Mouse (Mus musculus) midbrain, embryonic 12.5 days (tissue): ENCODE data around the gene Sh3bp5. TPM values are rescaled to one million over a fixed set of nuclear protein-coding genes. Genes with fewer than 3 reads are reported as not detected.
"Not testable (repeated sequence)": the region's sequence is repeated elsewhere in the genome, so short reads cannot be mapped to it uniquely, and the experiment has no call there.

Experiments
- ATAC-seq: fragments of 200-750 bp; cut with Nextera tagmentation; 2 replicates; pipeline ENCODE4 v1.8.0; 2017; ENCODE audit warnings: low read depth, moderate TSS enrichment, moderate library complexity; ENCODE audit not compliant: low FRiP score
- H3K27ac ChIP-seq: fragments of 300-500 bp; sonication (generic); replicated peaks from 2 replicates; pipeline ENCODE4 v1.5.1; 2016; ENCODE audit warnings: mild to moderate bottlenecking
- H3K27me3 ChIP-seq: fragments of 300-500 bp; sonication (generic); 2 replicates; pipeline ENCODE4 v1.6.1; 2016; ENCODE audit warnings: mild to moderate bottlenecking
- H3K36me3 ChIP-seq: fragments of 300-500 bp; sonication (generic); 2 replicates; pipeline ENCODE4 v1.6.1; 2016
- H3K4me1 ChIP-seq: fragments of 300-500 bp; sonication (generic); 2 replicates; pipeline ENCODE4 v1.6.1; 2016
- H3K4me2 ChIP-seq: fragments of 300-500 bp; sonication (generic); replicated peaks from 2 replicates; pipeline ENCODE4 v1.6.1; 2016; ENCODE audit warnings: mild to moderate bottlenecking, moderate library complexity
- H3K4me3 ChIP-seq: fragments of 300-500 bp; sonication (generic); 2 replicates; pipeline ENCODE4 v1.5.1; 2016; ENCODE audit warnings: mild to moderate bottlenecking
- H3K9ac ChIP-seq: fragments of 300-500 bp; sonication (generic); replicated peaks from 2 replicates; pipeline ENCODE4 v1.6.1; 2016; ENCODE audit warnings: mild to moderate bottlenecking, moderate library complexity
- H3K9me3 ChIP-seq: fragments of 300-500 bp; sonication (generic); 2 replicates; pipeline ENCODE4 v1.6.1; 2016; ENCODE audit warnings: mild to moderate bottlenecking
- WGBS: fragments of 180-500 bp; shearing (Covaris S2); methylation state at CpG from one replicate; pipeline ENCODE4 v1.1.7; 2016; 5-methylcytosine and 5-hydroxymethylcytosine counted together
- polyA plus RNA-seq: library from polyadenylated mRNA; unstranded; fragments of >200 nt; fragmentation: Nextera tagmentation; extraction: Ambion mirVana; gene quantifications from 2 replicates; pipeline ENCODE4 v1.2.1, GENCODE M21; 2016

Gene Sh3bp5
- 43.3 and 46.8 TPM in 2 replicates for polyA plus RNA-seq

- peak; percentile 97 for ATAC-seq
- H3K27ac ChIP-seq = peak within 1 kb of the TSS; percentile 85
These were observed at the start of gene Sh3bp5 for GRCm38 (mm10) chr14:31435930-31436693. Gene Sh3bp5, minus strand, starts transcription at chr14:31436078.

GRCm38 (mm10) chr14:31482417-31482816, 46.5 kb upstream of the Sh3bp5 start:
- H3K27ac ChIP-seq = no peak overlapping the region

More at GRCm38 (mm10) chr14:31435930-31436693, at the start of gene Sh3bp5:
- peaks cover 16% of the 10 kb centered on the region for H3K4me1 ChIP-seq
- no peaks in the 10 kb centered on the region for H3K9me3 ChIP-seq
- peak within 1 kb of the TSS; percentile 80 for H3K4me3 ChIP-seq
- peaks cover 20% of the 10 kb centered on the region; the same call in 1 of the 2 replicates for H3K27me3 ChIP-seq
- H3K9ac ChIP-seq = peak within 1 kb of the TSS; percentile 83
- WGBS = 10% methylated on average over 48 of the region's 49 CpGs
- no peaks in the 10 kb centered on the region; the same call in 1 of the 2 replicates for H3K36me3 ChIP-seq
- peak within 1 kb of the TSS; percentile 91 for H3K4me2 ChIP-seq

GRCm38 (mm10) chr14:31473297-31473696, 37.4 kb upstream of the Sh3bp5 start:
- no peak overlapping the region for H3K4me3 ChIP-seq
- H3K4me2 ChIP-seq = no peak overlapping the region
- 80% methylated on average over 2 of the region's 2 CpGs for WGBS
- no peak for ATAC-seq
- no peaks in the 10 kb centered on the region for H3K4me1 ChIP-seq
- H3K27me3 ChIP-seq = no peaks in the 10 kb centered on the region
- H3K27ac ChIP-seq = no peak overlapping the region
- no peaks in the 10 kb centered on the region for H3K9me3 ChIP-seq
- peaks cover 6% of the 10 kb centered on the region; the same call in 1 of the 2 replicates for H3K36me3 ChIP-seq
- H3K9ac ChIP-seq = no peak overlapping the region

More at GRCm38 (mm10) chr14:31482417-31482816, 46.5 kb upstream of the Sh3bp5 start:
- Histone ChIP-seq H3K4me3 (no peak overlapping the region), H3K27me3 (no peaks in the 10 kb centered on the region), H3K4me2 (no peak overlapping the region), H3K4me1 (no peaks in the 10 kb centered on the region), H3K36me3 (peaks cover 96% of the 10 kb centered on the region), H3K9me3 (no peaks in the 10 kb centered on the region), H3K9ac (no peak overlapping the region)
- 90% methylated on average over 5 of the region's 5 CpGs for WGBS
- no peak for ATAC-seq

- Histone ChIP-seq H3K4me2 (no peak overlapping the region), H3K9me3 (no peaks in the 10 kb centered on the region), H3K4me3 (no peak overlapping the region), H3K36me3 (no peaks in the 10 kb centered on the region), H3K4me1 (no peaks in the 10 kb centered on the region), H3K9ac (no peak overlapping the region), H3K27me3 (no peaks in the 10 kb centered on the region), H3K27ac (no peak overlapping the region)
- ATAC-seq = no peak
- 9% methylated on average over 5 of the region's 5 CpGs for WGBS
These were observed 36.7 kb upstream of the Sh3bp5 start for GRCm38 (mm10) chr14:31472451-31473061.

GRCm38 (mm10) chr14:31469711-31470110, 33.8 kb upstream of the Sh3bp5 start:
- no peaks in the 10 kb centered on the region for H3K9me3 ChIP-seq
- H3K4me3 ChIP-seq = no peak overlapping the region
- no peaks in the 10 kb centered on the region for H3K27me3 ChIP-seq
- 62% methylated on average over 4 of the region's 4 CpGs for WGBS
- no peaks in the 10 kb centered on the region for H3K36me3 ChIP-seq
- H3K4me1 ChIP-seq = no peaks in the 10 kb centered on the region
- H3K4me2 ChIP-seq = no peak overlapping the region
- no peak overlapping the region for H3K9ac ChIP-seq
- ATAC-seq = no peak
- H3K27ac ChIP-seq = no peak overlapping the region

- no peaks in the 10 kb centered on the region for H3K4me1 ChIP-seq
- no peaks in the 10 kb centered on the region for H3K27me3 ChIP-seq
- no peak for ATAC-seq
- no peak overlapping the region for H3K27ac ChIP-seq
- H3K9me3 ChIP-seq = no peaks in the 10 kb centered on the region
- no peak overlapping the region for H3K4me3 ChIP-seq
- no peaks in the 10 kb centered on the region for H3K36me3 ChIP-seq
- no peak overlapping the region for H3K9ac ChIP-seq
- 55% methylated on average over 8 of the region's 8 CpGs for WGBS
- H3K4me2 ChIP-seq = no peak overlapping the region
These were observed 28.3 kb upstream of the Sh3bp5 start for GRCm38 (mm10) chr14:31464176-31464575.

- Histone ChIP-seq H3K27me3 (no peaks in the 10 kb centered on the region), H3K4me2 (no peak overlapping the region), H3K4me1 (no peaks in the 10 kb centered on the region), H3K4me3 (no peak overlapping the region), H3K36me3 (no peaks in the 10 kb centered on the region), H3K9ac (no peak overlapping the region), H3K9me3 (no peaks in the 10 kb centered on the region), H3K27ac (no peak overlapping the region)
- no peak for ATAC-seq
- 61% methylated on average over 6 of the region's 6 CpGs for WGBS
These were observed 27.0 kb upstream of the Sh3bp5 start for GRCm38 (mm10) chr14:31462886-31463285.

GRCm38 (mm10) chr14:31462226-31462625, 26.3 kb upstream of the Sh3bp5 start:
- WGBS = 72% methylated on average over 5 of the region's 5 CpGs
- H3K9ac ChIP-seq, H3K27ac ChIP-seq, H3K36me3 ChIP-seq, H3K27me3 ChIP-seq, H3K9me3 ChIP-seq, H3K4me1 ChIP-seq, H3K4me2 ChIP-seq, ATAC-seq, H3K4me3 ChIP-seq: not testable (repeated sequence)

GRCm38 (mm10) chr14:31458006-31458405, 22.1 kb upstream of the Sh3bp5 start:
- Histone ChIP-seq H3K4me1 (no peaks in the 10 kb centered on the region), H3K27me3 (no peaks in the 10 kb centered on the region), H3K36me3 (no peaks in the 10 kb centered on the region), H3K9ac (no peak overlapping the region), H3K9me3 (no peaks in the 10 kb centered on the region), H3K4me3 (no peak overlapping the region), H3K27ac (no peak overlapping the region), H3K4me2 (no peak overlapping the region)
- 90% methylated on average over 12 of the region's 12 CpGs for WGBS
- ATAC-seq = no peak

- H3K36me3 ChIP-seq = no peaks in the 10 kb centered on the region
- no peaks in the 10 kb centered on the region for H3K27me3 ChIP-seq
- H3K4me2 ChIP-seq = no peak overlapping the region
- no peaks in the 10 kb centered on the region for H3K9me3 ChIP-seq
- H3K27ac ChIP-seq = no peak overlapping the region
- WGBS = 89% methylated on average over 6 of the region's 6 CpGs
- H3K4me1 ChIP-seq = no peaks in the 10 kb centered on the region
- no peak overlapping the region for H3K4me3 ChIP-seq
- H3K9ac ChIP-seq = no peak overlapping the region
- no peak for ATAC-seq
These were observed 20.3 kb upstream of the Sh3bp5 start for GRCm38 (mm10) chr14:31456064-31456721.

GRCm38 (mm10) chr14:31454849-31455566, 19.1 kb upstream of the Sh3bp5 start:
- 86% methylated on average over 8 of the region's 8 CpGs for WGBS
- no peaks in the 10 kb centered on the region for H3K27me3 ChIP-seq
- H3K9ac ChIP-seq = no peak overlapping the region

More at GRCm38 (mm10) chr14:31454849-31455566, 19.1 kb upstream of the Sh3bp5 start:
- Histone ChIP-seq H3K4me1 (no peaks in the 10 kb centered on the region), H3K4me2 (no peak overlapping the region), H3K9me3 (no peaks in the 10 kb centered on the region), H3K27ac (no peak overlapping the region), H3K4me3 (no peak overlapping the region), H3K36me3 (no peaks in the 10 kb centered on the region)
- ATAC-seq = no peak
